Mouse (Mus musculus) myocyte (in vitro differentiated cells): ENCODE measurements around the gene Arid3b. TPM values are rescaled to one million over a fixed set of nuclear protein-coding genes. Genes with fewer than 3 reads are reported as not detected.

Experiments
- H3K27me3 ChIP-seq: one replicate; pipeline ENCODE4 v1.6.1; 2011; ENCODE audit not compliant: control insufficient read depth, insufficient read depth, insufficient read length
- H3K36me3 ChIP-seq: one replicate; pipeline ENCODE4 v1.6.1; 2011; ENCODE audit not compliant: control insufficient read depth, insufficient read depth
- H3K4me2 ChIP-seq: one replicate; pipeline ENCODE4 v1.6.1; 2011; ENCODE audit warnings: low read depth, control low read depth
- H3K4me3 ChIP-seq: one replicate; pipeline ENCODE4 v1.5.1; 2011; ENCODE audit warnings: mild to moderate bottlenecking, control low read depth, moderate library complexity
- H3K79me2 ChIP-seq: one replicate; pipeline ENCODE4 v1.6.1; 2011; ENCODE audit not compliant: control insufficient read depth, insufficient read depth
- H3ac ChIP-seq: one replicate; pipeline ENCODE4 v1.6.1; 2011; ENCODE audit not compliant: control insufficient read depth, insufficient read length
- E2F4 ChIP-seq: IDR thresholded peaks from one replicate; pipeline ENCODE4 v1.6.1; 2011; ENCODE audit warnings: mild to moderate bottlenecking, control low read depth, moderate library complexity; ENCODE audit not compliant: insufficient read depth
- MAX ChIP-seq: IDR thresholded peaks from one replicate; pipeline ENCODE4 v1.6.1; 2011; ENCODE audit warnings: low read depth, mild to moderate bottlenecking, control low read depth
- MYOD1 ChIP-seq, 3 experiments: IDR thresholded peaks; one replicate each; pipeline ENCODE4 v1.6.1; 2011; ENCODE audit warnings: control low read depth in 2 of 3, low read depth in 2 of 3, mild to moderate bottlenecking in 2 of 3, moderate library complexity in 1 of 3; ENCODE audit not compliant: insufficient read length in 2 of 3, control insufficient read depth in 1 of 3
- MYOG ChIP-seq, 3 experiments: IDR thresholded peaks; one replicate each; pipeline ENCODE4 v1.6.1; 2011; ENCODE audit warnings: control low read depth in 2 of 3, low read depth in 2 of 3, mild to moderate bottlenecking in 2 of 3; ENCODE audit not compliant: insufficient read length in 2 of 3, control insufficient read depth in 1 of 3, insufficient read depth in 1 of 3
- POLR2AphosphoS2 ChIP-seq: IDR thresholded peaks from one replicate; pipeline ENCODE4 v1.6.1; 2011; ENCODE audit warnings: low read depth, control low read depth; ENCODE audit not compliant: insufficient read length
- REST ChIP-seq: IDR thresholded peaks from one replicate; pipeline ENCODE4 v1.6.1; 2011; ENCODE audit warnings: mild to moderate bottlenecking, control low read depth, moderate library complexity; ENCODE audit not compliant: insufficient read depth, insufficient read length
- SRF ChIP-seq: IDR thresholded peaks from one replicate; pipeline ENCODE4 v1.6.1; 2011; ENCODE audit warnings: low read depth; ENCODE audit not compliant: control insufficient read depth, insufficient read length
- TCF12 ChIP-seq: IDR thresholded peaks from one replicate; pipeline ENCODE4 v1.6.1; 2011; ENCODE audit warnings: mild to moderate bottlenecking, control low read depth; ENCODE audit not compliant: poor library complexity, insufficient read depth, severe bottlenecking
- TCF3 ChIP-seq: IDR thresholded peaks from one replicate; pipeline ENCODE4 v1.6.1; 2011; ENCODE audit warnings: low read depth, control low read depth; ENCODE audit not compliant: insufficient read length
- polyA plus RNA-seq: library from polyadenylated mRNA; unstranded; fragments of >200 nt; fragmentation: generic; extraction: Trizol; gene quantifications from one replicate; pipeline ENCODE4 v1.2.1, GENCODE M21; 2012; ENCODE audit warnings: missing spikeins

Gene Arid3b
- polyA plus RNA-seq, 1 experiment, result 1.5 TPM

DNA sequence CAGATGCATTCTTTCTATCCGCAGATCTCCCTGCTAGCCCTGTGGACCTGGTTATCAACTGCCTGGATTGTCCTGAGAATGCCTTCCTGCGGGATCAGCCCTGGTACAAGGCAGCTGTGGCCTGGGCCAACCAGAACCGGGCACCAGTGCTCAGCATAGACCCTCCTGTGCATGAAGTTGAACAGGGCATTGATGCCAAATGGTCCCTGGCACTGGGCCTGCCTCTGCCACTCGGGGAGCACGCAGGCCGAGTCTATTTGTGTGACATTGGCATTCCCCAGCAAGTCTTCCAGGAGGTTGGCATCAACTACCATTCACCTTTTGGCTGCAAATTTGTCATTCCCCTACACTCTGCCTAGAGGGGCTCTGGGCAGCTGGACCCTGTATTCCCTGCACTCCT is 88.5 kb downstream of the Arid3b start:
- no peak overlapping the region for H3K4me3 ChIP-seq
- no peak for TF ChIP-seq MAX
- TF ChIP-seq POLR2AphosphoS2, result peak; percentile 32

DNA sequence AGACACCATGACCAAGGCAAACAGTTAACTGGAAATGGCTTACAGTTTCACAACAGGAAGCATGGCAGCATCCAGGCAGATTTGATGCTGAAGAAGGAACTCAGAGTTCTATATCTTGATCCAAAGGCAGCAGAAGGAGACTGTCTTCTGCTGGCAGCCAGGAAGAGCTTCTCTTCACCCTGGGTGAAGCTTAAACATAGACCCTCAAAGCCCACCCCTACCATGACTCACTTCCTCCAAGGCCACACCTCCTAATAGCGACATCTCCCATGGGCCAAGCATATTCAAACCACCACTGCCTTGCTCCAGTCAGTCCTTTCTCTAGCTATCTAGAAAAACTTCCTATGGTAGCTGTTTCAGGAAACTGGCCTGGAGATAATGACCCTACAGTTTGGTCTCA is 89.5 kb downstream of the Arid3b start:
- TF ChIP-seq MYOD1 (IDR thresholded peaks at IDR 0.05; ENCODE audit: control insufficient read depth in 1 of 3, insufficient read length in 2 of 3, low read depth in 2 of 3), result no peak
- no peak for TF ChIP-seq SRF
- no peak for TF ChIP-seq TCF3
- no peak for TF ChIP-seq REST
- no peak for TF ChIP-seq TCF12
- Histone ChIP-seq H3K4me3 (no peak overlapping the region), H3K4me2 (no peak overlapping the region), H3K36me3 (peaks cover 47% of the 10 kb centered on the region), H3K79me2 (no peaks in the 10 kb centered on the region), H3ac (no peak overlapping the region), H3K27me3 (no peaks in the 10 kb centered on the region)

More for the DNA sequence above, 88.5 kb downstream of the Arid3b start:
- H3ac ChIP-seq, result no peak overlapping the region
- peaks cover 53% of the 10 kb centered on the region for H3K36me3 ChIP-seq
- H3K4me2 ChIP-seq, result no peak overlapping the region
- H3K79me2 ChIP-seq, result no peaks in the 10 kb centered on the region
- H3K27me3 ChIP-seq, result no peaks in the 10 kb centered on the region

DNA sequence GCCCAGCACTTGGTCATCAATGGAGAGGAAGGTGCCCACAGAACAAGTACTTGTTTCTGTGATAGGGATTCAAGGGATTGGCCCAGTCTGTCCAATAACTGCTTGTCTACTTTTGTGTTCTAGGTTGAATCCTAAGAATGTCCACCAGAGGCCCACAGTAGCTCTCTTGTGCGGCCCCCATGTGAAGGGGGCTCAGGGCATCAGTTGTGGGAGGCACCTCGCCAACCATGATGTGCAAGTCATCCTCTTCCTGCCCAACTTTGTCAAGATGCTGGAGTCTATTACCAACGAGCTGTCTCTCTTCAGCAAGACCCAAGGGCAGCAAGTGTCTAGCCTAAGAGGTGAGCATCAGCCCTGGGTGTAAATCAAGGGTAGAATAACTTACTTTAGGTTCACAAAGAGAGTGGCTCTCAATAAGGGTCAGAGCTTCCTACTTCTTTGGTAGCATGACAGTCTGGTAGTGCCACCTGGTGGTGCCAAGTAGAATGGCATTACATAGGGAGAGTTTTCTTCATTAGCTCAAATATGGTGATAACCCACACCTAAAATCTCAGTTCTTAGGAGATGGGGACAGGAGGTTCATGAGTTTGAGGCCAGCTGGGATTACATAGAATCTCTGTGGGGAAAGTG is 92.0 kb downstream of the Arid3b start:
- Histone ChIP-seq H3K27me3 (no peaks in the 10 kb centered on the region), H3K4me3 (no peak overlapping the region), H3K36me3 (peaks cover 35% of the 10 kb centered on the region), H3K79me2 (no peaks in the 10 kb centered on the region), H3K4me2 (no peak overlapping the region), H3ac (no peak overlapping the region)
- no peak for TF ChIP-seq TCF3
- no peak for TF ChIP-seq SRF
- TF ChIP-seq E2F4, result no peak
- no peak for TF ChIP-seq REST
- no peak for TF ChIP-seq MYOG (IDR thresholded peaks at IDR 0.05; ENCODE audit: control insufficient read depth in 1 of 3, insufficient read depth in 1 of 3, insufficient read length in 2 of 3, low read depth in 2 of 3)

Other genes with a start within 250 kb of the Arid3b start
- 12.2 TPM for gene Ulk3, start 247.3 kb downstream of the Arid3b start, polyA plus RNA-seq
- gene Cplx3, start 230.5 kb downstream of the Arid3b start, polyA plus RNA-seq, result 0.23 TPM
- 1.00 TPM for gene Lman1l, start 216.0 kb downstream of the Arid3b start, polyA plus RNA-seq
- gene Csk, start 183.2 kb downstream of the Arid3b start, polyA plus RNA-seq, result 76.7 TPM
- not detected for gene Cyp1a2, start 153.1 kb downstream of the Arid3b start, polyA plus RNA-seq
- gene Cyp1a1, start 148.9 kb downstream of the Arid3b start, polyA plus RNA-seq, result not detected
- 11.0 TPM for gene Edc3, start 128.3 kb downstream of the Arid3b start, polyA plus RNA-seq
- 47.1 TPM for gene Clk3, start 70.9 kb downstream of the Arid3b start, polyA plus RNA-seq
- gene Ubl7, start 74.2 kb upstream of the Arid3b start, polyA plus RNA-seq, result 62.0 TPM
- gene Sema7a, start 103.3 kb upstream of the Arid3b start, polyA plus RNA-seq, result 27.4 TPM
- 0.11 TPM for gene Cyp11a1, start 169.6 kb upstream of the Arid3b start, polyA plus RNA-seq
- gene Stra6, start 227.0 kb upstream of the Arid3b start, polyA plus RNA-seq, result 0.64 TPM